In the genomic region with DNA sequence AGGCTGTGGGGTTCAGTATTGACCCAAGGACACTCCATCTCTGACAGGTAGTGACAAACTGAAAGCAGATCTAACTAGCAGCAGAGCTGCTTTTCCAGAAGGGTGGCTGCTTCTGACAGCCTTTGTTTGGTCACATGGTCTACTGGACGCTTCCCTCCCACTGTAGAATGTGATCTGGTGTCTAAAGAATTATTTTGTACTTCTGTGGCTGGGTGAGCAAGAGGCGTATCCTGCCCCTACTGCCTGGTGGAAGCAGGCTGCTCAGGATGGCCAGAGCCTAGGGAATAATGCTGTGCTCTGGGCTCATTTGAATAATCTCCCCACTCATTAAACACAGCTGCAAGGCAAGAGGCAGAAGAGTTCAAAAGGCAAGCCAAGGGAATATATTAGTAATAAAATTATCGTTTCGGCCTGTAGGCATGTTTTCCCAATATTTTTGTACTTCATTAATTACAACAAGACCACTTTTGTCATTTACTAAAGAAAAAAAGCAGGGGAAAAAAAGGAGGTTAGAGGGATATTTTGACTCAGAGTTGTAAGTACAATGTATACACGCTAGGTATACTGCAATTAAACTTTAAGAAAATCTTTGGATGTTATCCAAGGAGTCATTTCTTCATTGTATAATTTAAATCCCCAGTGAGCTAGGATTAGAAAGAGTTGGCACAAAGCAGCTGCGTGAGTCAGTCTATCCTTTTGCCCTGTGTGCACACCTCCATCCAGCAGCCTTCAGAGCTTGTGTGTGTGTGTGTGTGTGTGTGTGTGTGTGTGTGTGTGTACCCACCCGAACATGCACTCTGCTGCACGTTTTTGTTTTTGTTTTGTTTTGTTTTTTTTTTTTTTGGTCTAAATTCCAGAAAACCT, we compare ENCODE assay signal across 9 mouse cellular contexts.
A peak's percentile ranks its signal among the peaks of the same experiment; 100 is the strongest.
DNase-seq lines count a peak whose midpoint lies in the region; ATAC-seq lines count a peak whose summit lies in the region.
"Had no signal": no experiment of that assay in that cellular context is flagged by ENCODE, and none has a peak within 500 bp of the region (broad histone marks: within the 10 kb centered on the region; RNA-seq: fewer than 3 reads in every experiment).

No protein-coding gene starts in this region.

- H3K27ac ChIP-seq in hindbrain, embryonic 11.5 days (ENCODE audit: low read depth, low read length), result peak overlapping the region; percentile 67
- H3K27ac ChIP-seq in midbrain, embryonic 10.5 days (replicated peaks), result peak overlapping the region; percentile 79

- 54% methylated on average over 8 of the region's 8 CpGs for WGBS in hindbrain, embryonic 11.5 days
- WGBS in midbrain, embryonic 10.5 days, result 41% methylated on average over 8 of the region's 8 CpGs

- H3K36me3 ChIP-seq in hindbrain, embryonic 11.5 days (ENCODE audit: control insufficient read depth, insufficient read depth, low read length), result no peaks in the 10 kb centered on the region
- H3K36me3 ChIP-seq in midbrain, embryonic 10.5 days, result no peaks in the 10 kb centered on the region

- H3K9ac ChIP-seq in hindbrain, embryonic 11.5 days (ENCODE audit: low read depth, low read length), result no peak overlapping the region

- no peak overlapping the region for H3K4me3 ChIP-seq in hindbrain, embryonic 11.5 days (ENCODE audit: low read depth, low read length)
- H3K4me3 ChIP-seq in midbrain, embryonic 10.5 days, result peak overlapping the region; percentile 16; the same call in 1 of the 2 replicates

- no peak overlapping the region for H3K4me2 ChIP-seq in hindbrain, embryonic 11.5 days (replicated peaks; ENCODE audit: low read depth, low read length)

- peak; percentile 13 to 21 for DNase-seq in cerebellum, postnatal 10 days
- no peak for DNase-seq in cerebellum, adult 18-20 months
- peak; percentile 9 for DNase-seq in Muller cell, postnatal 12 days (ENCODE audit: inconsistent ontology term)
- peak; percentile 22 for DNase-seq in hindbrain, embryonic 11.5 days (ENCODE audit: low spot score)
- DNase-seq in midbrain, embryonic 10.5 days (ENCODE audit: low spot score), result peak; percentile 45
- no peak for DNase-seq in urinary bladder, postnatal 10 days (ENCODE audit: low spot score)
- no peak for DNase-seq in layer of hippocampus, adult 9-11 months
- DNase-seq in lung, postnatal 10 days, result no peak
- DNase-seq: cerebellum, adult 11-12 months had no signal

- no peaks in the 10 kb centered on the region for H3K4me1 ChIP-seq in hindbrain, embryonic 11.5 days (replicated peaks; ENCODE audit: control insufficient read depth, insufficient read depth, low read length)
- peaks cover 33% of the 10 kb centered on the region for H3K4me1 ChIP-seq in midbrain, embryonic 10.5 days

- peak; percentile 87 for ATAC-seq in hindbrain, embryonic 11.5 days (ENCODE audit: low FRiP score)

- H3K27me3 ChIP-seq in hindbrain, embryonic 11.5 days (ENCODE audit: control insufficient read depth, insufficient read depth, low read length), result no peaks in the 10 kb centered on the region
- H3K27me3 ChIP-seq in midbrain, embryonic 10.5 days (ENCODE audit: low read depth, poor library complexity, severe bottlenecking), result peaks cover 16% of the 10 kb centered on the region; the same call in 1 of the 2 replicates

- no peaks in the 10 kb centered on the region for H3K9me3 ChIP-seq in hindbrain, embryonic 11.5 days (ENCODE audit: control insufficient read depth, low read length)
- no peaks in the 10 kb centered on the region for H3K9me3 ChIP-seq in midbrain, embryonic 10.5 days (replicated peaks)

Comparison
In these comparisons a context has a peak if more than half of its experiments do, and no peak if none do; other contexts are left out.
1. DNase-seq: peak in cerebellum, postnatal 10 days (2 of 2), Muller cell, postnatal 12 days (single experiment), hindbrain, embryonic 11.5 days (single experiment) and midbrain, embryonic 10.5 days (single experiment); none in cerebellum, adult 18-20 months (0 of 2), urinary bladder, postnatal 10 days (single experiment), layer of hippocampus, adult 9-11 months (single experiment) and lung, postnatal 10 days (single experiment).